Mouse (Mus musculus) midbrain, embryonic 16.5 days (tissue): ENCODE measurements around the gene 1700003H04Rik. TPM values are rescaled to one million over a fixed set of nuclear protein-coding genes. Genes with fewer than 3 reads are reported as not detected.
A peak's percentile ranks its signal among the peaks of the same experiment; 100 is the strongest.

Source experiments
- ATAC-seq: fragments of 200-750 bp; cut with Nextera tagmentation; 2 replicates; pipeline ENCODE4 v1.8.0; 2017; ENCODE audit warnings: moderate TSS enrichment
- H3K27ac ChIP-seq: fragments of 300-500 bp; sonication (generic); 2 replicates; pipeline ENCODE4 v1.5.1; 2014; ENCODE audit warnings: mild to moderate bottlenecking, low read length, mixed read lengths
- H3K27me3 ChIP-seq: fragments of 300-500 bp; sonication (generic); 2 replicates; pipeline ENCODE4 v1.6.1; 2014; ENCODE audit warnings: low read depth, low read length, mixed read lengths; ENCODE audit not compliant: control insufficient read depth, insufficient read depth
- H3K36me3 ChIP-seq: fragments of 300-500 bp; sonication (generic); 2 replicates; pipeline ENCODE4 v1.6.1; 2014; ENCODE audit warnings: mild to moderate bottlenecking, low read length, moderate library complexity, mixed read lengths; ENCODE audit not compliant: control insufficient read depth, insufficient read depth
- H3K4me1 ChIP-seq: fragments of 300-500 bp; sonication (generic); 2 replicates; pipeline ENCODE4 v1.6.1; 2014; ENCODE audit warnings: mild to moderate bottlenecking, low read length, mixed read lengths; ENCODE audit not compliant: control insufficient read depth, insufficient read depth
- H3K4me2 ChIP-seq: fragments of 300-500 bp; sonication (generic); 2 replicates; pipeline ENCODE4 v1.6.1; 2014; ENCODE audit warnings: mild to moderate bottlenecking, low read length, mixed read lengths
- H3K4me3 ChIP-seq: fragments of 300-500 bp; sonication (generic); 2 replicates; pipeline ENCODE4 v1.5.1; 2014; ENCODE audit warnings: low read depth, mild to moderate bottlenecking, low read length, moderate library complexity, mixed read lengths
- H3K9ac ChIP-seq: fragments of 300-500 bp; sonication (generic); 2 replicates; pipeline ENCODE4 v1.6.1; 2014; ENCODE audit warnings: low read depth, low read length, mixed read lengths
- H3K9me3 ChIP-seq: fragments of 300-500 bp; sonication (generic); replicated peaks from 2 replicates; pipeline ENCODE4 v1.6.1; 2014; ENCODE audit warnings: mild to moderate bottlenecking, low read length, mixed read lengths; ENCODE audit not compliant: control insufficient read depth, poor library complexity, severe bottlenecking
- WGBS: fragments of 180-500 bp; shearing (Covaris S2); extraction: QIAGEN DNeasy Blood & Tissue Kit; methylation state at CpG from one replicate; pipeline ENCODE4 v1.1.7; 2014; 5-methylcytosine and 5-hydroxymethylcytosine counted together
- polyA plus RNA-seq: library from polyadenylated mRNA; unstranded; fragments of >200 nt; fragmentation: Nextera tagmentation; extraction: Ambion mirVana; gene quantifications from 2 replicates; pipeline ENCODE4 v1.2.1, GENCODE M21; 2015

1700003H04Rik gene
- not detected in 2 replicates for polyA plus RNA-seq

- Histone ChIP-seq H3K9ac (no peak within 1 kb of the TSS), H3K36me3 (no peaks in the 10 kb centered on the region), H3K27me3 (no peaks in the 10 kb centered on the region), H3K27ac (no peak within 1 kb of the TSS), H3K4me2 (no peak within 1 kb of the TSS), H3K4me1 (no peaks in the 10 kb centered on the region), H3K9me3 (no peaks in the 10 kb centered on the region), H3K4me3 (no peak within 1 kb of the TSS)
- no peak for ATAC-seq
Measured at GRCm38 (mm10) chr3:124581001-124581400, at the start of gene 1700003H04Rik. Gene 1700003H04Rik, minus strand, starts transcription at chr3:124581101.

- WGBS, result 34% methylated on average over 3 of the region's 3 CpGs
- H3K4me2 ChIP-seq, result no peak overlapping the region
- H3K4me1 ChIP-seq, result no peaks in the 10 kb centered on the region
- no peak for ATAC-seq
- no peak overlapping the region for H3K4me3 ChIP-seq
- no peaks in the 10 kb centered on the region for H3K27me3 ChIP-seq
- no peak overlapping the region for H3K9ac ChIP-seq
- no peak overlapping the region for H3K27ac ChIP-seq
- H3K36me3 ChIP-seq, result no peaks in the 10 kb centered on the region
- no peaks in the 10 kb centered on the region for H3K9me3 ChIP-seq
Measured at GRCm38 (mm10) chr3:124623031-124623430, 42.1 kb upstream of the 1700003H04Rik start.

- ATAC-seq, result no peak
- WGBS, result 60% methylated on average over 1 of the region's 1 CpGs
- Histone ChIP-seq H3K4me2 (no peak overlapping the region), H3K9me3 (no peaks in the 10 kb centered on the region), H3K4me3 (no peak overlapping the region), H3K36me3 (no peaks in the 10 kb centered on the region), H3K27ac (no peak overlapping the region), H3K4me1 (no peaks in the 10 kb centered on the region), H3K27me3 (no peaks in the 10 kb centered on the region), H3K9ac (no peak overlapping the region)
Measured at GRCm38 (mm10) chr3:124613287-124613686, 32.4 kb upstream of the 1700003H04Rik start.

- ATAC-seq, result no peak
- H3K4me1 ChIP-seq, result no peaks in the 10 kb centered on the region
- H3K9ac ChIP-seq, result no peak overlapping the region
- H3K4me3 ChIP-seq, result no peak overlapping the region
- H3K9me3 ChIP-seq, result no peaks in the 10 kb centered on the region
- H3K36me3 ChIP-seq, result no peaks in the 10 kb centered on the region
- no peaks in the 10 kb centered on the region for H3K27me3 ChIP-seq
- H3K27ac ChIP-seq, result no peak overlapping the region
- H3K4me2 ChIP-seq, result no peak overlapping the region
Measured at GRCm38 (mm10) chr3:124609956-124610355, 29.1 kb upstream of the 1700003H04Rik start.

GRCm38 (mm10) chr3:124606021-124606517 lies 25.2 kb upstream of the 1700003H04Rik start:
- Histone ChIP-seq H3K4me2 (no peak overlapping the region), H3K4me3 (no peak overlapping the region), H3K9me3 (no peaks in the 10 kb centered on the region), H3K27me3 (no peaks in the 10 kb centered on the region), H3K27ac (no peak overlapping the region), H3K36me3 (no peaks in the 10 kb centered on the region), H3K4me1 (no peaks in the 10 kb centered on the region), H3K9ac (no peak overlapping the region)
- no peak for ATAC-seq

GRCm38 (mm10) chr3:124605518-124605917 lies 24.6 kb upstream of the 1700003H04Rik start:
- Histone ChIP-seq H3K9me3 (no peaks in the 10 kb centered on the region), H3K9ac (no peak overlapping the region), H3K27ac (no peak overlapping the region), H3K36me3 (no peaks in the 10 kb centered on the region), H3K4me2 (no peak overlapping the region), H3K4me1 (no peaks in the 10 kb centered on the region), H3K4me3 (no peak overlapping the region), H3K27me3 (no peaks in the 10 kb centered on the region)
- 82% methylated on average over 1 of the region's 1 CpGs for WGBS
- ATAC-seq, result no peak

- no peaks in the 10 kb centered on the region for H3K36me3 ChIP-seq
- no peak overlapping the region for H3K27ac ChIP-seq
- H3K4me3 ChIP-seq, result no peak overlapping the region
- no peak overlapping the region for H3K4me2 ChIP-seq
- no peaks in the 10 kb centered on the region for H3K9me3 ChIP-seq
- no peaks in the 10 kb centered on the region for H3K27me3 ChIP-seq
- H3K4me1 ChIP-seq, result no peaks in the 10 kb centered on the region
- ATAC-seq, result no peak
- no peak overlapping the region for H3K9ac ChIP-seq
Measured at GRCm38 (mm10) chr3:124597789-124598188, 16.9 kb upstream of the 1700003H04Rik start.

GRCm38 (mm10) chr3:124587534-124587933 lies 6.6 kb upstream of the 1700003H04Rik start:
- Histone ChIP-seq H3K9me3 (no peaks in the 10 kb centered on the region), H3K4me1 (no peaks in the 10 kb centered on the region), H3K4me3 (no peak overlapping the region), H3K36me3 (no peaks in the 10 kb centered on the region), H3K27ac (no peak overlapping the region), H3K27me3 (no peaks in the 10 kb centered on the region), H3K4me2 (no peak overlapping the region), H3K9ac (no peak overlapping the region)
- ATAC-seq, result peak; percentile 66
- 11% methylated on average over 3 of the region's 3 CpGs for WGBS

- WGBS, result 87% methylated on average over 2 of the region's 2 CpGs
- H3K4me2 ChIP-seq, result no peak overlapping the region
- no peaks in the 10 kb centered on the region for H3K27me3 ChIP-seq
- H3K9me3 ChIP-seq, result no peaks in the 10 kb centered on the region
- H3K4me1 ChIP-seq, result no peaks in the 10 kb centered on the region
- ATAC-seq, result no peak
- H3K4me3 ChIP-seq, result no peak overlapping the region
- no peak overlapping the region for H3K27ac ChIP-seq
- H3K9ac ChIP-seq, result no peak overlapping the region
- no peaks in the 10 kb centered on the region for H3K36me3 ChIP-seq
Measured at GRCm38 (mm10) chr3:124585761-124586160, 4.9 kb upstream of the 1700003H04Rik start.

GRCm38 (mm10) chr3:124557317-124557716 lies 23.6 kb downstream of the 1700003H04Rik start:
- 94% methylated on average over 2 of the region's 2 CpGs for WGBS
- Histone ChIP-seq H3K27me3 (no peaks in the 10 kb centered on the region), H3K9ac (no peak overlapping the region), H3K9me3 (no peaks in the 10 kb centered on the region), H3K36me3 (no peaks in the 10 kb centered on the region), H3K27ac (no peak overlapping the region), H3K4me3 (no peak overlapping the region), H3K4me2 (no peak overlapping the region), H3K4me1 (no peaks in the 10 kb centered on the region)
- no peak for ATAC-seq
